Mouse (Mus musculus) G1E (cell line): ENCODE results near the gene Gtf2ird1.
A peak's percentile ranks its signal among the peaks of the same experiment; 100 is the strongest.

Experiments
- CTCF ChIP-seq: IDR thresholded peaks from 2 replicates; pipeline ENCODE4 v1.5.1; 2012; ENCODE audit warnings: low read depth, low read length, inconsistent platforms, mixed read lengths
- GATA1 ChIP-seq: IDR thresholded peaks from 2 replicates; pipeline ENCODE4 v1.6.1; 2012; ENCODE audit warnings: borderline replicate concordance, low read length, inconsistent platforms, mixed read lengths
- TAL1 ChIP-seq: conservative IDR thresholded peaks from 2 replicates; pipeline ENCODE4 v1.6.1; 2012; ENCODE audit warnings: low read depth, low read length, inconsistent platforms, mixed read lengths

DNA sequence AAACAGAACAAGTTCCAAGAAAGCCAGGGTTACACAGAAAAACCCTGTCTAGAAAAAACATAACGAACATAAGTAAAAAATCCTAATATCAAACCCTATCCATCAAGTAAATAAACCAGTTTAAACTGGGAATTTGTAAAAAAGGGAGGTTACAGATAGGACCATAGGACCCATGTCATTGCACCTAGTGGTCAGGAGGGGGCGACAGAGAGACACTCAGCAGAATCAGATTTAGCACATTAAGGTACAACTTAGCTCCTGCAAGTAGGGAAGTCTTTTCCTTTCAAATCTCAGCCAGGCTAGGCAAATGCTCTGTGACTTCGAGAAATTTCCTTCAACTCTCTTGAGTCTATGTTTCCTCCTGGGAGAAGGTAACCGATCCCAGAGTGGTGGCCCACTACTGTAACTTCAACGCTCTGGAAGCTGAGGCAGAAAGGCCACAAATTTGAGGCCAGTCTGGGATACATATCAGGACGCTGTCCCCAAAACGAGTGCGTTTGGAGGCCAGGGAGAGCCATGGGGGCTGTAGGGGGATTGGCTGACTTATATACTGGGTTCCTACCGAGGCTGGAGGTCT, 82.5 kb downstream of the Gtf2ird1 start:
- TF ChIP-seq CTCF (peak; percentile 98), GATA1 (no peak), TAL1 (no peak)
